Mouse (Mus musculus): ENCODE measurements around the gene Abca4.

DNA sequence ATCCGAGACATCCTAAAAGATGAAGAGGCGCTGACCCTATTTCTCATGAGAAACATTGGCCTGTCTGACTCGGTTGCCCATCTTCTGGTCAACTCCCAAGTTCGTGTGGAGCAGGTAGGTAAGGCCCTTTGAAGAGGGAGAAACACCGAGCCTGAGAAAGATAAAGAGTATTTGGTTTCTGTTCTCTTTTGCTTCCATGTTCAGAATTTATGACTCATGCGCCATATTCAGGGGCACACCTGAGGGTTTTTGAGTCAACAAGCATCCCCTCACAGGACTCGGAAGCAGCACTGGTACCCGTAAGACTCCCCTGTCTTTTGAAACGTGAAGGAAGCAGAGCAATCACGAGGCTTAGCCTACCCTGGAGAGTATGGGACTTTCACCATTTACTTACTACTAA is 18.3 kb downstream of the Abca4 start:
- TF ChIP-seq CTCF (IDR thresholded peaks at IDR 0.05; ENCODE audit: extremely low read depth, insufficient read depth, low read length) (no peak), POLR2A (IDR thresholded peaks at IDR 0.05; ENCODE audit: extremely low read depth, insufficient read depth, low read length) (no peak)
